Mouse (Mus musculus) retina, postnatal 1 day (tissue): ENCODE measurements around the gene Sgta.

Source experiments
- DNase-seq: peaks from one replicate; pipeline ENCODE4 v3.0.0-alpha.2; 2012

Sgta gene

GRCm38 (mm10) chr10:81018326-81018725 is 41.7 kb downstream of the Sgta start:
- peak; percentile 68 for DNase-seq

DNA sequence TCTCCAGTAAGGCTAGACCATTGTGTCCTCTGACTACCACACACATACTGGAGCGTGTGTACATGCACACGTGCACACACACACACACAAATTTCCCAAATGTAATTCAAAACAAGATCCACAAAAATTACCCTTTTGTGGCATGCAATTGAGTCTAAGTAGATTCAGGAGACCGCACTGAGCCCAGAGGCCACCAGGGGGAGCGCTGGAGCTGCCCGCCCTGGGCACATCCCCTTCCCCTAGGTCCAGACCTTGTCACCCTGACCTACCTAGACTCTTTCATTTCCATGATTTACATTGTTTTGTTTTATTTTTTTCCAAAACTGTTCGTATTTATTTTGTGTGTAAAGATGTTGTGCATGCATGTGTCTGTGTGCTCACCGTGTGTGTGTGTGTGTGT is 43.3 kb downstream of the Sgta start:
- peak; percentile 66 for DNase-seq

GRCm38 (mm10) chr10:81015666-81016065 is 44.3 kb downstream of the Sgta start:
- DNase-seq = no peak

DNA sequence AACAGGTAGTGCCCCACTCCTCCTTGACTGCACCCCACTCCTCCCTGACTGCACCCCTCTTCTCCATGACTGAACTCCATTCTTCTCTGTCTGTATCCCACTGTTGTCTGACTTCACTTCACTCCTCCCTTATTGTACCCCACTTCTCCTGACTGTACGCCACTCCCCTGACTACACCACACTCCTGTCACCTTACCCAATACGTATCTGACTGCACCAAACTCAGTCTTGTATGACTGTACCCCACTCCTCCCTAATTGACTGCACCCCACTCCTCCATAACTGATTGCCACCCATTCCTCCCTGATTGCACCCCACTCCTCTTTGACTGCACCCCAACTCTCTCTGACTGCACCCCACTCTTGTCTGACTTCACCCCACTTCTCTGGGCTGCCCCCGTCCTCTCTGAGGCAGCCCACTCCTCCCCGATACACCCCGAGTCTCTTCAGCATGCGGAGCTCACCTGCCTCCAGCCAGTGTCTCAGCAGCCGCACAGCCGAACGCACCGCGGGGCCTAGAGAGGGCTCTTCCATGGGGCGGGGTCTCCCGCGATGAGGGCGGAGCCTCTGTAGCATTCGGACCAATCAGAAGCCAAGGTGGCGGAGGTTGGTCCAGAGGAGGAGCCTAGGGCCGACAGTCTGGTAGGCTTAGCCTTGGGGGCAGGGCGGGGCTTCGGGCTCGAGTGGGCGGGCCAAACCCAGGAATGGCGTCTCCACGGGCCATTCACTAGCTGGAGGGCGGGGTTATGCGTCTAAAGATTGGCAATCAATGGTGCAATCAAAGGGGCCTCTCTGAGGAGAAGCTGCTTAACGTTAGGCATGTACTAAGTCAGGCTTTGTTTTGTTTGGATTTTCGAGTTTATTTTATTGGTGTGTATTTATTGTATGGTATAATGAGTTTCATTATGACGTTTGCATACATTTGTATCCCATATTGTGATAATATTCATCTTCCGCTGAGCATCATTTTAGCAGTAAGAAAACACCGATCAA is 45.3 kb downstream of the Sgta start, which contains the start of gene Gng7:
Gene Gng7 (minus strand): TSS at position 553 of the 992 bp plus-strand sequence.
- DNase-seq = peak; percentile 97

DNA sequence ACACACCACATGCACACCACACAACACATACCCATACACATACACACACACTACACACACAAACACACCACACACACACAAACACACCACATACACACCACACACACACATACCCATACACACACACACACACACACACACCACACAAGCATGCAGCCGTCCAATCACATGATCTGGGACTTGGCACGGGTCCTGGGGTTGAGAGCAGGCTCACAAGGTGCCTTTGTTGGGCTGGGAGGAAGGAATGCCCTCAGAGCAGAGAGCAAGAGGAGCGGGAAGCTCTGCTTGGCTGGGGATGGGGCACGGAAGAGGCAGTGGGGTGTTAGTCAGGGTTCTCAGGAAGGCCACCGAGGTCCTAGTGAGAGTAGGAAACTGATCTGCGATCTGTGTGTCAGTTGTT is 49.1 kb downstream of the Sgta start:
- peak; percentile 68 for DNase-seq

GRCm38 (mm10) chr10:81007240-81007639 is 52.7 kb downstream of the Sgta start:
- DNase-seq = no peak

DNA sequence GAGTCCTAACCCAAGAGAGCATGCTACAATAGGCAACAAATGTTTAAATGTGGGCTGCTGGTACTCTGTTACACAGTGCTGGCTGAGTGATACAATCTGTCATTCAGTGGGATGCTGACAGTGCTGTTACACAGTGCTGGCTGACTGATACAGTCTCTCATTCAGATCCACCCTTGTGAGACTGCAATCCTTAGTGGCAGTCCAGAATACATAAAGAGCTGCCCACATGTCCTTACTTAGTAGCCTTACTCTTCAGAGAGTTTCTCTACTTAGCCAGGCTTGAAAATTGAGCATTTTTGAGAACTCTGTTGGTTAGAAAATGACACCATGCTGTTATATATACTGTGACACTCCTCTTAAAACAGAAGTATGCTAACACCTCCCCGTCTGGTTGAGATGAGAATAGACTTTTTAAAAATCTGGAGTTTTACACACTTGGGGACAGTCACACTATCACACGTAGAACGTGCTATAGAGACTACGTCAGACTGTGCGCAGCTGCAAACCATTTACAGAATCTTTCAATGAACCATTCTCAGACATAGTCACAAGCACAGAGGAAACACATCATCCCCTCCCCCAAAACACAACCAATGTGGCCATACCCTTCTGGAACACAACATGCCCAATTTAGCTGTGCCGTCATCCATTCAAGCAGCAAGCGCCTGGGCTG is 53.8 kb downstream of the Sgta start:
- DNase-seq = no peak

DNA sequence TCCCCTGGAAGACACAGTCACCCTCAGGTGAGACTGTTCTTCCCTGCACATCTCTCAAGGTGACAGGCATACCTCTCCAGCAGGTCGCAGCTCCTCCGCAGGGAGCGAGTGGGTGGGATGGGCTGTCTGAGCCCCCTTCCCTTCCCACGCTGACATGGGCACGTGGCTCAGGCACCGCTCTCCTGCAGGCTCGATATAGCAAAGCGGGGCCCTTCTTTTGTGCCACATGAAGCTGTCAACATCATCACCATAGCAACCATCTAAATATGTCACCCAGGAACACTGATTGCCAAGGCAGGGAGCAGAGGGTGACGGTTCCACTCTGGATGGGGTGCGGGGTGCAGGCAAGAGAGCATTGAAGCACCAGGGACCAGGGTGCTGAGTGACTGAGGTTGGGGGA is 58.8 kb downstream of the Sgta start:
- DNase-seq = peak; percentile 44

GRCm38 (mm10) chr10:81000197-81001062 is 59.6 kb downstream of the Sgta start:
- DNase-seq = no peak

- DNase-seq = peak; percentile 92
Measured at GRCm38 (mm10) chr10:80999362-81000196, 60.4 kb downstream of the Sgta start.

DNA sequence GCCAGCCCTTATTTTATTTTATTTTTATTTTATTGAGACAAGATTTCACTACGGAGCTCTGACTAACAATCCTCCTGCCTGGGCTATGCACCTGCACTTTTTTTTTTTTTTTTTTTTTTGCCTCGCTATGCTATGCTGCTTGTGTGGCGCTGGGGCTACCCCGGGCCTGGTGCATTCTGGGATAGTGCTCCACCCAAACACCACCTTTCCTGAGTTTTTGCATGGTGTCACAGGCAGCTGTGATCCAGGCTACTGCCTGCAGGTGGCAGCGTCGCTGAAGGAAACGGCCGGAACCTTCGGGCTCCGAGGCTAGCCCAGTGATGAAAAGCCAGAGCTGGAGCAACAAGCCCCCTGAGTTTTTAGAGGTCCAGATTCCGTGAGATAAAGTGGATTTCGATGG is 61.2 kb downstream of the Sgta start:
- peak; percentile 69 for DNase-seq

- DNase-seq = peak; percentile 35
Measured at GRCm38 (mm10) chr10:80998021-80998420, 62.0 kb downstream of the Sgta start.

DNA sequence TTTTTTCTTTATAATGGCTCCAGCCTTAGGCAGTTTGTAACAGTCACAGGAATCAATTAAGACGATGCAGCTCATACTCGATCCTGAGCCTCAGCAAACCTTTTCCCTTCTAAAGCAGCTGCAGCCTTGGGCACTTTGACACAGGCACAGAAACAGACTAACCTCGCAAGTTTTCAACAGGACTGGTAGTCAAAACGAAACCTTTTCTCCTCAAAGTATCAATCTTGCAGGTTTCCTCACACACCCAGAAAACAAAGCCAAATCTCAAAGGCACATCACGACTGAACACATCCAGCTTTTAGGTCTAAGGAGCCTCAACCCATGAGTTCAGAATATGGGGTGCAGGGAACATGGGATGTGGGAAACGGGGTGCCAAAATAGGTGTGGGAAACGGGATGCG is 62.6 kb downstream of the Sgta start:
- DNase-seq = no peak

DNA sequence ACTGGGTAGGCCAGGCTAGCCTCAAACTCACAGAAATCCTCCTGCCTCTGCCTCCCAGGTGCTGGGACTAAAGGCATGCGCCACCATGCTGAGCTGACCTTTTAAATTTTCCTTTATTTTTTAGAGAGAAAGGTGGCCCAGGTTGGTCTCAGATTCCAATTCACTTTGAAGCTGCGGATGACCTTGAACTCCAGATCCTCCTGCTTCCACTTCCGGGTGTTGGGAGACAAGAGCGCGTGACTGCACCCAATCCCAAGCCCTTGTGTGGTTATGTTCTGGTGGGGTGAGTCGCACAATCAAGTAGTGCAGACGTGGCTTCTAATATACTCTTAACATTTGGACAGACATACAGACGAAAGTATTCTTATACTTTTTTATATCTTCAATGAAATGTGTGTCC is 63.5 kb downstream of the Sgta start:
- DNase-seq = no peak

DNA sequence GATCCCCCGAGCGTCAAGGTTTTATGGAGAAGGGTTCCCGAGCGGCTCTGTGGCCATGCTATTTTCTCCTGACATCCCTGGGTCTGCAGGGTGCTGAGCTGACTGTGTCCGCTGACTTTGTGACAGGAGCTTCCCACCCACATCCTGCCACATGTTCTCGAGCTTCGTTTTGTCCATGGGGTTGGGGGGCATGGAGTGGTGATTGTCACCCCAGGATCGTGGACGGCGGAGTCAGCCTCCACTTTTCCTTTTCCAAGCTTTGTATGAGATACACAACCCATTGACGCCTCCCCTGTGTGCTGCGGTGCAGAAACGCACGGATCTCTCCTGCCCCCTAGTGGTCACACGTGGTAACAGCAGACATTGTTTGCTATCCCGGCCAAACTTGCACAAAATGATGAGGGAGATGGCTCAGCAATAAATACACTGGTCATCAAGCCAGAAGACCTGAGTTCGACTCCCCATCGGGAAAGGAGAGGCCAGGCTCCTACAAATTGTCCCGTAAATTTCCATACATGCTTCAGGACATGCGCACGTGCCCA is 64.8 kb downstream of the Sgta start:
- DNase-seq = peak; percentile 88

DNA sequence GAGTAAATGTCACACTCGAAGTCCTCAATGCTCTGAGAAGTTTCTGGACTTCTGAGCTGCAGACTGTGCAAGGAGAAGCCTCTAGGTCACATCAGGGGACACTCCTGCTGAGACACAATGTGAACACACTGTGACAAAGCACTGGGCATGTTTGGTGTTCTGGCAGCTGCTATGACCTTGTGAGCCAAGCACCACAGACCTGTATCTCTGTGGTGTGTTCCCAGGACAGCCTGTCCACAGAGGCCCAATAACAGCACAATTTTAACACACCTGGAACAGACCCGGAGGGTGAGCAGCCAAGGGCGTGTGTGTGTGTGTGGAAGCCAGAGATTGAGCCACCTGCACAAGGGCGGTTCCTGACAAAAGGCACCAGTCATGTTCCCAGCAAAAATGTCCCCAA is 65.4 kb downstream of the Sgta start:
- no peak for DNase-seq
